Mouse (Mus musculus): Measurements from ENCODE around the gene Eps8l1. TPM values are rescaled to one million over a fixed set of nuclear protein-coding genes. Genes with fewer than 3 reads are reported as not detected.

The Eps8l1 gene
- polyA plus RNA-seq, 1 experiment from 2014 or later, result 3.0 TPM

GRCm38 (mm10) chr7:4509863-4510608, 49.6 kb downstream of the Eps8l1 start:
- Histone ChIP-seq H3K4me3 (peak overlapping the region; percentile 28), H3K4me2 (peak overlapping the region; percentile 61)

GRCm38 (mm10) chr7:4511489-4512224, 51.2 kb downstream of the Eps8l1 start:
- H3K4me1 ChIP-seq (replicated peaks), result peaks cover 79% of the 10 kb centered on the region
- H3K36me3 ChIP-seq, result peaks cover 15% of the 10 kb centered on the region
- WGBS, result 36% methylated on average over 8 of the region's 8 CpGs
- H3K9me3 ChIP-seq (replicated peaks), result no peaks in the 10 kb centered on the region
- peak overlapping the region; percentile 80 for H3K27ac ChIP-seq (ENCODE audit: poor library complexity, severe bottlenecking)
- ATAC-seq (ENCODE audit: insufficient number of reproducible peaks, low FRiP score), result no peak
- H3K27me3 ChIP-seq (replicated peaks), result no peaks in the 10 kb centered on the region
- peak overlapping the region; percentile 45; the same call in 1 of the 2 replicates for H3K9ac ChIP-seq
- peak overlapping the region; percentile 61 for H3K4me2 ChIP-seq
- H3K4me3 ChIP-seq, result peak overlapping the region; percentile 28

More at GRCm38 (mm10) chr7:4509863-4510608, 49.6 kb downstream of the Eps8l1 start:
- no peaks in the 10 kb centered on the region for H3K27me3 ChIP-seq (replicated peaks)
- WGBS, result 8% methylated on average over 24 of the region's 24 CpGs
- ATAC-seq (ENCODE audit: insufficient number of reproducible peaks, low FRiP score), result peak; percentile 77
- peak overlapping the region; percentile 80 for H3K27ac ChIP-seq (ENCODE audit: poor library complexity, severe bottlenecking)
- H3K9ac ChIP-seq, result peak overlapping the region; percentile 36; the same call in 1 of the 2 replicates
- peaks cover 22% of the 10 kb centered on the region for H3K36me3 ChIP-seq
- H3K4me1 ChIP-seq (replicated peaks), result peaks cover 63% of the 10 kb centered on the region
- H3K9me3 ChIP-seq (replicated peaks), result no peaks in the 10 kb centered on the region

DNA sequence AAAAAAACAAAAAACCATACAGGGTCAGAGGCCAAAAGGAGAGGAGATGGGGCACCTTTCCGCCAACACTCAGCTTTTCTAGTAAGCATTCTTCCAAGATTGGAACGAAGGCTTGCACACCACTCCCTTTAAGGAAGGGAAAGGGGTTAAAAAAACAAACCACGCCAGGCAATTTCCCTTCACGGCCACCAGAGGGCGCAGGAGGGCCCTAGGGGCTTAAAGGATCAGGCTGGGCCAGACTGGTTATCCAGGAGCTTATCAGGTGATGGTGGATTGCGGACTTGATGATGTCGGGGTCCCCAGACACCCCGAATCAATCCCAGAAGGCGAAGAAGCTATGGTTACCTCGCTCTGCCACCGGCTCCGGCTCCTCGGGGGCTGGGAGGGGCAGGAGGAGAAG, 52.8 kb downstream of the Eps8l1 start:
- H3K4me2 ChIP-seq, result peak overlapping the region; percentile 61
- H3K27me3 ChIP-seq (replicated peaks), result no peaks in the 10 kb centered on the region
- no peaks in the 10 kb centered on the region for H3K9me3 ChIP-seq (replicated peaks)
- peak overlapping the region; percentile 33 for H3K4me3 ChIP-seq
- H3K27ac ChIP-seq (ENCODE audit: poor library complexity, severe bottlenecking), result peak overlapping the region; percentile 97
- peaks cover 9% of the 10 kb centered on the region for H3K36me3 ChIP-seq
- H3K9ac ChIP-seq, result peak overlapping the region; percentile 74; the same call in 1 of the 2 replicates
- peaks cover 82% of the 10 kb centered on the region for H3K4me1 ChIP-seq (replicated peaks)
- ATAC-seq (ENCODE audit: insufficient number of reproducible peaks, low FRiP score), result no peak
- 17% methylated on average over 13 of the region's 13 CpGs for WGBS

DNA sequence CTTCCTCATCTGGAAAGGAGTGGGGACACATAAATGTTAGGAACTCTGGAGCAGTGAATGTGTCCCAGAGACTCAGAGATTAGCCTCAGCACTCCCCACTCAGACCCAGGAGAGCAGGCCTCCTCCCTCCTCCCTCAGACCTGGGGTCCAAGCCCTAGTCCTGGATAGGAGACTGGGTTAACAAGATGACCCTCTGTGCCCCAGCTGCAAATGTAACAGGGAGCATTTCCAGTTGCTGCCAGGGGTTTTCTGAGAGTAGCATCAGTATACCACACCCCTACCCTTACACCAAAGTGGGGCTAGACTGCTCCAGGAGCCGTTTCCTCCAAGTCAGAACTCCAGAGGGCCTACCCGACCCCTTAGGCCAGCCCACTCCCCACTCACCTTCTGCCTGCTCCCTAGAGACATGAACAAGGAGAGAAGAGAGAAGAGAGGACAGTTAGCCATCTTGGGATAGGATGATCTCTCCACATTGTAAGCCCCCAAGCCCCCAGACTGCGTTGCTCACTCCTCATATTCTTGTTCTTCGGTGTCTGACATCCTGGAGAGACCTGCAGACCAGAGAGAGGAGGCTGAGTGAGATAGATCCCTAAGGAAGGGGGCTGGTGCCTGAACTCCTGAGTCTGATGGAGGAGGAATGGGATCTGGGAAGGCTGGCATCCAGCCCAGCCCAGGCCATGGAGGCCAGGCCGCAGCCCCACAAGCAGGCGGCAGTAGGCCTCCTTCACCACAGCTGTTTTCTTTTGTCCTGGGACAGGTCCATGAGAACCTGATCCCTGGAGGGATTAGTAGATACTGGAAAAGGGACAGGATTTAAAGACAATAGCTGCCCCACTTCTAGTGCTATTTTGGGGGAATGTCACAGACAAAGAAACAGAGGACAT, 53.6 kb downstream of the Eps8l1 start:
- Histone ChIP-seq H3K27ac (ENCODE audit: poor library complexity, severe bottlenecking) (peak overlapping the region; percentile 97), H3K27me3 (replicated peaks) (no peaks in the 10 kb centered on the region), H3K36me3 (peaks cover 12% of the 10 kb centered on the region; the same call in 1 of the 2 replicates), H3K4me3 (peak overlapping the region; percentile 33), H3K9ac (peak overlapping the region; percentile 74), H3K4me2 (peak overlapping the region; percentile 61), H3K9me3 (replicated peaks) (no peaks in the 10 kb centered on the region), H3K4me1 (replicated peaks) (peaks cover 85% of the 10 kb centered on the region)
- WGBS, result 39% methylated on average over 6 of the region's 6 CpGs
- peak; percentile 25; the same call in 1 of the 2 replicates for ATAC-seq (ENCODE audit: insufficient number of reproducible peaks, low FRiP score)

GRCm38 (mm10) chr7:4515853-4516252, 55.4 kb downstream of the Eps8l1 start:
- no peaks in the 10 kb centered on the region for H3K27me3 ChIP-seq (replicated peaks)
- peaks cover 84% of the 10 kb centered on the region for H3K4me1 ChIP-seq (replicated peaks)
- peak overlapping the region; percentile 33 for H3K4me3 ChIP-seq
- peak; percentile 17; the same call in 1 of the 2 replicates for ATAC-seq (ENCODE audit: insufficient number of reproducible peaks, low FRiP score)
- peaks cover 25% of the 10 kb centered on the region for H3K36me3 ChIP-seq
- peak overlapping the region; percentile 97 for H3K27ac ChIP-seq (ENCODE audit: poor library complexity, severe bottlenecking)
- 45% methylated on average over 6 of the region's 6 CpGs for WGBS
- H3K9me3 ChIP-seq (replicated peaks), result no peaks in the 10 kb centered on the region
- peak overlapping the region; percentile 74 for H3K9ac ChIP-seq
- peak overlapping the region; percentile 61 for H3K4me2 ChIP-seq

DNA sequence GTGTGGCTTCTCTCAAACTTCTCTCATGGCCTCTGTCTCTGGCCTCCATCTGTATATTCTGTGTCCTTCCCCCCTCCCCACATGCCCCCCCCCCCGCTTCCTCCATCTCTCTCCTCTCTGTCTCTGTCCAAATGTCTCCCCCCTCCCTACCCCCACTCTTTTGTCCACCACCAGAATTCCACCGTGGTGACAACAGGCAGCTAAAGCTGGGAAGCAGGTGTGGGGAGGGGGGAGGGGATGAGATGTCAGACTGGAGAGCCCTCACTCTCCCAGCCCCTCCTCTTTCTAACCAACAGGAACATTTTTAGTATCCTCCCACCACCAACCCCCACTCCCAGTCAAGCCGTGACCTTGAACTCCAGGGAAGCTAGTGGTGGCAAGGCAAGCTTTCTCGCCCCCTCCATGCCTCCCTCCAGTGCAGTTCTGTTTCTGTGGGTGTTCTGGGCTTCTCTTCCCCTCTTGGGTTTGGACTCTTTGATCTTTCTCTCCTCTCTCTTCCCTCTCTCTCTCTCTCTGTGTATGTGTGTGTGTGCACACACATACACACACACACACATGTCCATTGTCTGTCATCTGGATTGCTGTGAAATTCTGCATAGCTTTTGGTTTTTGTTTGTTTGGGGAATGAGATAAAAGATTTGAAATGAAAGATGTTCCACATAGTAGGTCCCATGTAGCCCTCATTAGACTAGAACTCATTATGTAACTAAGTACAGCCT, 56.0 kb downstream of the Eps8l1 start, which contains the start of gene Tnnt1:
Tnnt1 (minus strand) TSS at position 51 of the 719 bp plus-strand sequence.
- ATAC-seq (ENCODE audit: insufficient number of reproducible peaks, low FRiP score), result peak; percentile 67
- H3K27me3 ChIP-seq (replicated peaks), result no peaks in the 10 kb centered on the region; the same call in 1 of the 2 replicates
- H3K27ac ChIP-seq (ENCODE audit: poor library complexity, severe bottlenecking), result peak within 1 kb of the TSS; percentile 97
- peak within 1 kb of the TSS; percentile 33 for H3K4me3 ChIP-seq
- H3K9ac ChIP-seq, result peak within 1 kb of the TSS; percentile 74
- peaks cover 84% of the 10 kb centered on the region for H3K4me1 ChIP-seq (replicated peaks)
- no peaks in the 10 kb centered on the region for H3K9me3 ChIP-seq (replicated peaks)
- H3K4me2 ChIP-seq, result peak within 1 kb of the TSS; percentile 61
- H3K36me3 ChIP-seq, result peaks cover 26% of the 10 kb centered on the region
- 26% methylated on average over 3 of the region's 4 CpGs for WGBS

GRCm38 (mm10) chr7:4518487-4518886, 58.0 kb downstream of the Eps8l1 start:
- Histone ChIP-seq H3K27me3 (replicated peaks) (no peaks in the 10 kb centered on the region; the same call in 1 of the 2 replicates), H3K4me1 (replicated peaks) (peaks cover 76% of the 10 kb centered on the region), H3K4me3 (peak overlapping the region; percentile 34; the same call in 1 of the 2 replicates), H3K27ac (ENCODE audit: poor library complexity, severe bottlenecking) (peak overlapping the region; percentile 53), H3K9me3 (replicated peaks) (no peaks in the 10 kb centered on the region), H3K9ac (0 out of 2 replicates have a peak overlapping the region, but pooled peaks have one; percentile 32), H3K4me2 (peak overlapping the region; percentile 77), H3K36me3 (peaks cover 26% of the 10 kb centered on the region)
- WGBS, result 68% methylated on average over 1 of the region's 1 CpGs
- no peak for ATAC-seq (ENCODE audit: insufficient number of reproducible peaks, low FRiP score)

- 19% methylated on average over 32 of the region's 32 CpGs for WGBS
- H3K9me3 ChIP-seq (replicated peaks), result no peaks in the 10 kb centered on the region
- H3K27ac ChIP-seq (ENCODE audit: poor library complexity, severe bottlenecking), result peak overlapping the region; percentile 94
- peak overlapping the region; percentile 77 for H3K4me2 ChIP-seq
- H3K4me1 ChIP-seq (replicated peaks), result peaks cover 53% of the 10 kb centered on the region
- peak overlapping the region; percentile 61 for H3K4me3 ChIP-seq
- peaks cover 26% of the 10 kb centered on the region for H3K36me3 ChIP-seq
- ATAC-seq (ENCODE audit: insufficient number of reproducible peaks, low FRiP score), result peak; percentile 13; the same call in 1 of the 2 replicates
- no peaks in the 10 kb centered on the region; the same call in 1 of the 2 replicates for H3K27me3 ChIP-seq (replicated peaks)
- H3K9ac ChIP-seq, result peak overlapping the region; percentile 86
Measured at GRCm38 (mm10) chr7:4521231-4522003, 60.9 kb downstream of the Eps8l1 start.

GRCm38 (mm10) chr7:4522292-4522691, 61.8 kb downstream of the Eps8l1 start:
- Histone ChIP-seq H3K27ac (ENCODE audit: poor library complexity, severe bottlenecking) (peak overlapping the region; percentile 94), H3K4me3 (peak overlapping the region; percentile 61)
- ATAC-seq (ENCODE audit: insufficient number of reproducible peaks, low FRiP score), result peak; percentile 40

More at GRCm38 (mm10) chr7:4522292-4522691, 61.8 kb downstream of the Eps8l1 start:
- Histone ChIP-seq H3K36me3 (peaks cover 26% of the 10 kb centered on the region), H3K9me3 (replicated peaks) (no peaks in the 10 kb centered on the region), H3K9ac (peak overlapping the region; percentile 86), H3K4me2 (peak overlapping the region; percentile 77), H3K4me1 (replicated peaks) (peaks cover 56% of the 10 kb centered on the region), H3K27me3 (replicated peaks) (peaks cover 6% of the 10 kb centered on the region)
- 26% methylated on average over 6 of the region's 6 CpGs for WGBS

All from heart, embryonic 12.5 days (tissue).